Mouse (Mus musculus) cerebellum, adult 2 months (tissue): Measurements from ENCODE around the gene Xkr7. TPM values are rescaled to one million over a fixed set of nuclear protein-coding genes. Genes with fewer than 3 reads are reported as not detected.

Experiments
- DNase-seq, 2 experiments: peaks; one replicate each; pipeline ENCODE4 v3.0.0; 2021
- H3K27ac ChIP-seq: fragments of 200-500 bp; 2 replicates; pipeline ENCODE4 v1.5.1; 2012; ENCODE audit warnings: low read length, control low read depth, inconsistent platforms; ENCODE audit not compliant: insufficient read depth
- H3K27me3 ChIP-seq: fragments of 200-500 bp; 2 replicates; pipeline ENCODE4 v1.6.1; 2012; ENCODE audit warnings: inconsistent platforms, mild to moderate bottlenecking, low read length, moderate library complexity; ENCODE audit not compliant: control insufficient read depth, insufficient read depth
- H3K4me1 ChIP-seq: fragments of 200-500 bp; 2 replicates; pipeline ENCODE4 v1.6.1; 2011; ENCODE audit warnings: low read length; ENCODE audit not compliant: control insufficient read depth, insufficient read depth
- H3K4me3 ChIP-seq: fragments of 200-500 bp; replicated peaks from 2 replicates; pipeline ENCODE3; 2011; ENCODE audit warnings: mild to moderate bottlenecking, low read depth, low read length, control low read depth; ENCODE audit not compliant: insufficient read depth
- CTCF ChIP-seq: fragments of 200-500 bp; IDR thresholded peaks from 2 replicates; pipeline ENCODE4 v1.5.1; 2011; ENCODE audit warnings: low read depth, mild to moderate bottlenecking, control low read depth, low read length, moderate library complexity, borderline replicate concordance; ENCODE audit not compliant: insufficient read depth
- POLR2A ChIP-seq: fragments of 200-500 bp; IDR thresholded peaks from 2 replicates; pipeline ENCODE4 v1.6.1; 2011; ENCODE audit warnings: low read length, control low read depth, borderline replicate concordance; ENCODE audit not compliant: insufficient read depth
- WGBS: fragments of 180-500 bp; shearing (Covaris S2); methylation state at CpG from one replicate; pipeline ENCODE4 v1.1.7; 2018; 5-methylcytosine and 5-hydroxymethylcytosine counted together
- polyA plus RNA-seq: library from polyadenylated mRNA; depleted of rRNA; stranded (reverse); fragments of >200 nt; gene quantifications from 2 replicates; pipeline ENCODE4 v1.2.3, GENCODE M21; 2012

Gene Xkr7
- polyA plus RNA-seq, 1 experiment = 9.5 TPM

DNA sequence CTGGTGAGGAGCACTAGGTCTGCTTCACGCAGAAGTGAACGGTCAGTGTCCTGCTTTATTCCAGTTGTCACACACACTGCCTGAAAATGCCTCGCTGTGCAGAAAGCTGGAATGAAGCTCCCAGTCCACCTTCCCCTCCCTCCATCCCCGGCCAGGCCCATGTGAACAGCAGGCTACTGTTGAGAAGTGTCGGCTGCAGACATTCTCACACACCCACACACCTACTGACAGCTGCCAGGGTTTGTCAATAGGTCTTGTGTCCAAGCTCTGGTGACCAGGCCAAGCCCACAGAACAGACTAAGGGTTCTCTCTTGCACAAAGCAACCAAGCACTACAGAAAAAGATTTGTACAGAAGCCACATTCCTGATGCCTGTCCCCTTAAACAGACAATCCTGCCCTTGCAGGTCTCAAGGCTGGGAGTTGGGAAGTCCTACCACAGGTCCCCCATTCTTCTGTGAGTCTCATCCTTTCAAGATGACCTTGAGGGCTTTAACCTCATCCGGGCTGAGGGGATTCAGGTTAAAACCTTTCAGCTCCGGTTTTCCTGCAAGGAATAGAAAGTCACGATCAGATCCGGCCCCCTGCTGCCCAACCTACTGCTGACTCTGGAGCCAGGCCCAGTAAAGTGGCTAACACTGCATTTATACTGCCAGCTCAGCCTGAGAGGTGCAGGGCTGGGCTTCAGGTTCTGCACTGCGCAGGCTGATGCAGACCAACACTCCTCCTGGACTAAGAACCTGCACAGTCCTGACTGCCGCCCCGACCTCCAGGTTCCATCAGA, 22.3 kb upstream of the Xkr7 start:
- H3K27me3 ChIP-seq = no peaks in the 10 kb centered on the region
- H3K27ac ChIP-seq = peak overlapping the region; percentile 74
- TF ChIP-seq CTCF (no peak), POLR2A (no peak)
- peaks cover 30% of the 10 kb centered on the region for H3K4me1 ChIP-seq
- H3K4me3 ChIP-seq = no peak overlapping the region
- DNase-seq = peak; percentile 76 to 85
- WGBS = 14% methylated on average over 12 of the region's 12 CpGs

DNA sequence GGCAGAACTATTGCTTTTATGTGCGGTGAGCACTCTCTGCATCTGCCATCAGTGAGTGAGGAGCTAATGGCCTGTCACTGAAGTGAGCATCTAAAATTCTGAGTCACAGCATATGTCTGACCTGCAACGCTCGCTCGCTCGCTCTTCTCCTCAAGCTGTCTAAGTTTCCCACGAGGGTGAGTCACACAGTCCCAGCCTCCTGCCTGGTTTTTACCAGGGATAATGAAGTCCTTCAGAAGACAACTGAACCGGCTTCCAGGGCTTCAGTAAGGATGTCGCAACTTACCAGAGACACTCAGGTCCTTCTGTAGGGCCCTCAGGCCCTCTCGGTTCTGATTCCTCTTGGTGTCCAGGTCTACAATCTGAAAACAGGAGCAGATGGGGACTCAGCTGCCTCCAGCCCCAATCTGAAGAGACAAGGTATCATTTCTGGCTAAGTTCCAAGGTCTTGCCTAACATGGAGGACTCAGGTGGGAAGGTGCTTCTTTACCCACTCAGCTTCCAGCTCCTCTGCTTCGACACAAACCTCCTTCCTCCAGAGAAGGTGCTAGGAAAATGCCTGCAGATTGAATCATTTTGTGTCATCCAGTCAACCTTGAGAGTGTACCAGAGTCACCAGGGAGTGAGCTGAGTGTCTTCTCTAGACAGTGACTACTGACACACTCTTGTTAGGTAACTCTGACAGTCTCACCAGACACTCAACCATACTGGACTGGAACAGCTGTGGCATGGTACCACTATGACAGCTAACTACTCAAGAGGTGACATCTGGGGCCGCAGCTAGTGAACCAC, 17.7 kb upstream of the Xkr7 start:
- Histone ChIP-seq H3K4me3 (peak overlapping the region; percentile 92), H3K27ac (0 out of 2 replicates have a peak overlapping the region, but pooled peaks have one; percentile 12), H3K4me1 (peaks cover 25% of the 10 kb centered on the region), H3K27me3 (no peaks in the 10 kb centered on the region)
- 36% methylated on average over 11 of the region's 11 CpGs for WGBS
- peak in 1 of 2 experiments; percentile 55 for DNase-seq
- no peak for TF ChIP-seq POLR2A
- TF ChIP-seq CTCF = no peak

DNA sequence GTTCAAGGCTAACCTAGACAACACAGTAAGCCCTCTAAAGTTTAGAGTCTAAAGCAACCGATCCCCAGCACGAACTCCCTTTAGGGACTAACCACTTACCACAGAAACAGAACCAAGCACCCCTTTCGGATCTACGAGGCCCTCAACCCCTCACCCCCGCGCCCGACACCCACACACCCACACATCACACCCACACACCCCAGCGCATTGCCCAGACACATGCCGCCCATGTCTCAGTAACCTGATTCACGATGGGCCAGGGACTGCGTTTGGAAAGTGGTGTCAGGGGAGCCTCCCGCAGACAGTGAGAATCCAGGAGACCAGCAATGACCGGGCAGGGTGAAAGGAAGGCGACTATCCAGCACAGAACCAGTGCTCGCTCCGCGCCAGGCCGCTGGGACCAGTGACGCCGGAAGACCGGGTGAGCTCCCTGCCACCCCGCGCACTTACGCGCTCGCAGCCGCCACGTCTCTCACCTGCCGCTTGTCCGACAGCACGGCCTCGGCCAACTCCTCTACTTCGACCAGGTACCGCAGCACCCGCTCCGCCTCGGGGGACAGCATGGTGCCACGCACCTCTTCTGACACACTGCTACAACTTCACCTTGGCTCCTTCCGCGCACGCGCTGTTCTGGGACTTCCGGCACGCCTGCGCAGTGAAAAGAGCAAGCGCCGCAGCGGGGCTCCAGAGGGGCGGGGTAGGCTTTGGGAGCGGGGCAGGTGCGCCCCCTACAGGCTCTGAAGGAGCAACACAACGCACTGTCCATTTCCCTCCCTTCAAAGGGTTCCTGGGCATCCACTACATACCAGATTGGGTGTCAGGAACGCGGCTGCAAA, 16.7 kb upstream of the Xkr7 start, which contains the start of gene Pdrg1:
TSS of gene Pdrg1 (minus strand) at position 670 of the 836 bp plus-strand sequence.
- TF ChIP-seq POLR2A (peak; percentile 93), CTCF (peak; percentile 87)
- no peaks in the 10 kb centered on the region for H3K27me3 ChIP-seq
- peak; percentile 95 to 97 for DNase-seq
- H3K4me1 ChIP-seq = peaks cover 17% of the 10 kb centered on the region
- peak within 1 kb of the TSS; percentile 45 for H3K27ac ChIP-seq
- WGBS = 1% methylated on average over 54 of the region's 54 CpGs
- peak within 1 kb of the TSS; percentile 92 for H3K4me3 ChIP-seq

DNA sequence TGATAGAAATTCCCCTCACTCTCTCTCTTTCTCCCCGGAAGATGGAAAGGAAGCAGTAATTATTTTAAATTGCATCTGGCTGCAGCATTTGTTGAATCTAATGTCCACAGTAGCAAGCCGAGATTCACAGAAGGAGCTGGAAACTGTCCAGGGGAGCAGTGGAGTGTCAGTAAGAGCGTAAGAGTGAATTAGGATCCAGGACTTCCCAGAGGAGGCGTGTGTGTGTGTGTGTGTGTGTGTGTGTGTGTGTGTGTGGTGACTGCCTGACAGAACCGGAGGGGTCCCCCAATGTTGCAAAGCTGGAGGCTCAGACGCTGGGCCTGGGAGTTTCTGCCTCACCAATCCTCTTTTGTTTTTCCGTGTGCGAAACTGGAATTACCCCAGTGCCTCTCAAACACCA, 15.8 kb upstream of the Xkr7 start:
- Histone ChIP-seq H3K4me1 (peaks cover 16% of the 10 kb centered on the region), H3K4me3 (peak overlapping the region; percentile 39), H3K27ac (peak overlapping the region; percentile 45), H3K27me3 (no peaks in the 10 kb centered on the region)
- no peak for TF ChIP-seq CTCF
- no peak for TF ChIP-seq POLR2A
- WGBS = 5% methylated on average over 8 of the region's 8 CpGs
- peak; percentile 57 to 70 for DNase-seq

DNA sequence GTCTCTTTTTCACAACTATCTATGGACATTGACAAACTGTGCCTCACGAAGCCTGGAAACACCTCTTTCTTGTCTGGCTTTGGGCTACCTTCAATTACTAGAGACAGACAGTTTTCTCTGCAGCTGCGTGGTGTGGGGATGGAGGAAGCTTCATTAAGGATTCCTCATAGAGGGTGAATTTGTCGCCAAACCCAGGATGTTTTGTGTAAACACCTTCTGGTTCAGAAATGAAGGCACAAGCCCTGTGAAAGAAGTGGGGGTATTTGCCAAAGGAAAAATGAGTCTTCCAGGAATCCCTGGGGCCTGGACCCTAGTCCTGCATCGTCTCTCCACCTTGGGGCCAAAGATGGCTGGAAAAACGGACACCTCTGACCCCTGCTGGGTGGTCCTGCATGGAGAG, 14.9 kb upstream of the Xkr7 start:
- WGBS = 76% methylated on average over 5 of the region's 5 CpGs
- no peak overlapping the region for H3K27ac ChIP-seq
- TF ChIP-seq POLR2A = no peak
- TF ChIP-seq CTCF = no peak

DNA sequence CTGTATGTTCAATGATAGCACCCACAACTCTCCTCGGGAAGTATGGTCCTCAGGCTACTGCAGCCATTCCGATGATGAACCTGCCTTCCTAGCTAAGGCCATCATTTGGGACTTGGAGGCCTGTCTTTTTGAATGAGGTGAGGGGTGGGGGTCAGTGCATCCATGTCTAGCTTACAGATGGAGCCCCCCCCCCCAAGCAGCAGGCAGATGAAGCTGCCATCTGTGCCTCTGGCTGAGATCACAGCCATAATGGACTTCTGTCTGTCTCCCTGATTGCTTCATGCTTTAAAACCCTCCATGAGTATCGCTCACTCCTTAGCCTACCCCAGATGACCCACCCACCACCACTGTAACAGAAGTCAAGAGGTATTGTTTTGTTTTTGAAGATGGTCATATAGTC, 12.3 kb upstream of the Xkr7 start:
- WGBS = 65% methylated on average over 3 of the region's 3 CpGs

More for the DNA sequence above, 14.9 kb upstream of the Xkr7 start:
- peaks cover 16% of the 10 kb centered on the region for H3K4me1 ChIP-seq
- H3K4me3 ChIP-seq = no peak overlapping the region
- H3K27me3 ChIP-seq = no peaks in the 10 kb centered on the region
- DNase-seq = no peak

DNA sequence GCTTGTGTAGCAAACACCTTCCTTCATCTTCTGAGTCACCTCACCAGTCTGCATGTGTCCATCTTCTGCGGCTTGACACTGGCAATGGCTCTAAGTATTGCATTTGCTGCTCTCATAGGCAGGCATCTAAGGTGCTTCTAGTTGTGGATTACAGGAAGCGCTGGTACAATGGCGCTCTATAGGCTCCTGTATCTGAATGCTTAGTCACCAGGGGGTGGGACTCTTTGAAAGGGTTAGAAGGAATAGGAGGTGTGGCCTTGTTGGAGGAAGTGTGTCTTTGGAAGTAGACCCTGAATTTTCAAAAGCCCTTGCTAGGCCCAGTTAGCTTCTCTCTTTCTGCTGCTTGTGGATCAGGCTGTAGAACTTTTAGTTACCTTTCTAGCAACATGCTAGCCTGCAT, 10.5 kb upstream of the Xkr7 start:
- no peak overlapping the region for H3K27ac ChIP-seq
- no peak for TF ChIP-seq CTCF
- TF ChIP-seq POLR2A = no peak
- H3K4me1 ChIP-seq = peaks cover 13% of the 10 kb centered on the region
- DNase-seq = no peak
- H3K27me3 ChIP-seq = no peaks in the 10 kb centered on the region
- WGBS = 95% methylated on average over 3 of the region's 3 CpGs
- no peak overlapping the region for H3K4me3 ChIP-seq

More for the DNA sequence above, 12.3 kb upstream of the Xkr7 start:
- no peak for TF ChIP-seq POLR2A
- no peak for TF ChIP-seq CTCF
- H3K4me3 ChIP-seq = no peak overlapping the region
- H3K27ac ChIP-seq = no peak overlapping the region
- no peaks in the 10 kb centered on the region for H3K27me3 ChIP-seq
- DNase-seq = no peak
- peaks cover 17% of the 10 kb centered on the region for H3K4me1 ChIP-seq
